In the genomic region with DNA sequence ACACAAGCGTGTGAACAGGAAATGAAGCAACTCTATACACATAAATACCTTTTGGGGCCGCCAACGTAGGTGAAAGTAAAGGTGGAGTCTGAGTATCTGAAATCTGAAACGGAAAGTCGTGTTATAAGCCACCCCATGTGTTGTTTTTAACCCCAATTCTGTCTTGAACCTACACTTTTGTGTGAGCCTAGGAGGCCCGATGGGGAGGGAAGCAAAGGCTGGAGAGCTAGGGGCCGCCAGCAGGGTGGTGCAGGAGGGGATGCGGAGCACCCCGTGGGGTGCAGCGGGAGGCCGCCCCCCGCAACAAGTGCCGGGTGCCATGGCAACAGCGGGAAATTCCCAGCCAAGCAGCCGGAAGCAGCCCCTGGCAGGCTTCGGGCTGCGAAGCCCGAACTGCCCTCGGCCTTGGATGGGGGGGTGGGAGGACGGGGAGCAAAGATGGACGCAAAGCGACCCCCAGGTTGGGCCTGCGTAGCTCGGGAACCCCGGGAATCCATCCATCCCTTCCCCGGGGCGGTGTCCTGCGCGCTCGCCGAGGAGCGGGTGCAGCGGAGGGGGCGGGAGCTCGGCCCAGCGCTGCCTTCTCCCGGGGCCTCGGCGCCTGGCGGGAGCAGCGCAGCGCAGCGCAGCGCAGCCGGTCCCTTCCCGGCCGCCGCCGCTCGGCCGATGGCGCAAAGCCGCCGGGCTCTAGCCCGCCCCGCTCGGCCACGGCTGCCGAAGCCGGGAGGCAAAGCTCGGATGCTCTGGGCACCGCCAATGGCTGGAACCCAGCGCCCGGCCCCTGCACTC, we compare ENCODE assay signal across 8 mouse cellular contexts. TPM values are rescaled to one million over a fixed set of nuclear protein-coding genes. Genes with fewer than 3 reads are reported as not detected.
DNase-seq lines count a peak whose midpoint lies in the region; ATAC-seq and TF ChIP-seq lines count a peak whose summit lies in the region.

No protein-coding gene starts in this region.

- peak; percentile 78 for ATAC-seq in forebrain, postnatal 0 days
- ATAC-seq in hindbrain, embryonic 11.5 days (ENCODE audit: low FRiP score): peak; percentile 87

- TF ChIP-seq POLR2A in ES-Bruce4 (IDR thresholded peaks at IDR 0.05; ENCODE audit: insufficient read depth, low read length): no peak

- H3K4me3 ChIP-seq in ES-Bruce4 (ENCODE audit: low read depth, low read length): peak overlapping the region; percentile 71
- H3K4me3 ChIP-seq in forebrain, postnatal 0 days (ENCODE audit: low read depth, low read length): peak overlapping the region; percentile 90
- H3K4me3 ChIP-seq in hindbrain, embryonic 11.5 days (ENCODE audit: low read depth, low read length): peak overlapping the region; percentile 74

- 2% methylated on average over 54 of the region's 64 CpGs for WGBS in forebrain, postnatal 0 days
- under 1% methylated on average over 50 of the region's 64 CpGs for WGBS in hindbrain, embryonic 11.5 days

- no peak for TF ChIP-seq EP300 in ES-Bruce4 (IDR thresholded peaks at IDR 0.05; ENCODE audit: insufficient read depth, low read depth, low read length)

- H3K27me3 ChIP-seq in ES-Bruce4 (ENCODE audit: control insufficient read depth, insufficient read depth, low read length, poor library complexity, severe bottlenecking): peaks cover 15% of the 10 kb centered on the region
- H3K27me3 ChIP-seq in forebrain, postnatal 0 days (ENCODE audit: insufficient read depth, low read length): no peaks in the 10 kb centered on the region
- H3K27me3 ChIP-seq in hindbrain, embryonic 11.5 days (ENCODE audit: control insufficient read depth, insufficient read depth, low read length): no peaks in the 10 kb centered on the region

- no peaks in the 10 kb centered on the region for H3K36me3 ChIP-seq in ES-Bruce4 (ENCODE audit: control insufficient read depth, insufficient read depth, low read length, poor library complexity, severe bottlenecking)
- H3K36me3 ChIP-seq in forebrain, postnatal 0 days (ENCODE audit: insufficient read depth): no peaks in the 10 kb centered on the region
- no peaks in the 10 kb centered on the region for H3K36me3 ChIP-seq in hindbrain, embryonic 11.5 days (ENCODE audit: control insufficient read depth, insufficient read depth, low read length)

- peak; percentile 67 for DNase-seq in cerebellum, adult 11 months
- DNase-seq in forebrain, postnatal 0 days: peak; percentile 83
- DNase-seq in hindbrain, embryonic 11.5 days (ENCODE audit: low spot score): peak; percentile 83
- peak; percentile 57 to 65 for DNase-seq in layer of hippocampus, postnatal 14 days (ENCODE audit: low spot score in 2 of 2)
- peak; percentile 63 for DNase-seq in lung, postnatal 10 days
- DNase-seq in ovary, postnatal 14 days (ENCODE audit: low spot score): peak; percentile 40
- DNase-seq in thymus, postnatal 10 days (ENCODE audit: low spot score in 2 of 2): peak; percentile 69 to 70

- H3K27ac ChIP-seq in ES-Bruce4 (ENCODE audit: insufficient read depth, low read length): no peak overlapping the region
- H3K27ac ChIP-seq in forebrain, postnatal 0 days (ENCODE audit: low read depth, low read length): peak overlapping the region; percentile 93
- peak overlapping the region; percentile 85 for H3K27ac ChIP-seq in hindbrain, embryonic 11.5 days (ENCODE audit: low read depth, low read length)

- peak overlapping the region; percentile 79 for H3K9ac ChIP-seq in ES-Bruce4 (ENCODE audit: low read depth, poor library complexity, severe bottlenecking)
- H3K9ac ChIP-seq in forebrain, postnatal 0 days: peak overlapping the region; percentile 86
- peak overlapping the region; percentile 88 for H3K9ac ChIP-seq in hindbrain, embryonic 11.5 days (ENCODE audit: low read depth, low read length)

- H3K4me2 ChIP-seq in forebrain, postnatal 0 days (ENCODE audit: low read depth): peak overlapping the region; percentile 73
- H3K4me2 ChIP-seq in hindbrain, embryonic 11.5 days (replicated peaks; ENCODE audit: low read depth, low read length): peak overlapping the region; percentile 90

- no peak for TF ChIP-seq CTCF in ES-Bruce4 (IDR thresholded peaks at IDR 0.05; ENCODE audit: low read depth, low read length)
- TF ChIP-seq CTCF in forebrain, postnatal 0 days (IDR thresholded peaks at IDR 0.05; ENCODE audit: low read depth): peak; percentile 36

- H3K4me1 ChIP-seq in ES-Bruce4 (ENCODE audit: control insufficient read depth, insufficient read depth, low read length): no peaks in the 10 kb centered on the region
- peaks cover 14% of the 10 kb centered on the region; the same call in 1 of the 2 replicates for H3K4me1 ChIP-seq in forebrain, postnatal 0 days (ENCODE audit: insufficient read depth)
- no peaks in the 10 kb centered on the region for H3K4me1 ChIP-seq in hindbrain, embryonic 11.5 days (replicated peaks; ENCODE audit: control insufficient read depth, insufficient read depth, low read length)

- no peaks in the 10 kb centered on the region for H3K9me3 ChIP-seq in ES-Bruce4 (replicated peaks; ENCODE audit: control insufficient read depth, insufficient read depth, low read length, poor library complexity, severe bottlenecking)
- no peaks in the 10 kb centered on the region for H3K9me3 ChIP-seq in forebrain, postnatal 0 days (ENCODE audit: low read length)
- no peaks in the 10 kb centered on the region for H3K9me3 ChIP-seq in hindbrain, embryonic 11.5 days (ENCODE audit: control insufficient read depth, low read length)

RNA-seq across cellular contexts. Expression of a gene that starts 1.0 kb away (rescaled TPM):
- polyA plus RNA-seq in ES-Bruce4 (2011; ENCODE audit: insufficient read depth, insufficient read length, low read depth, missing spikeins): 1.3 and 1.5 TPM in 2 replicates
- 37.2 and 46.1 TPM in 2 replicates for total RNA-seq in forebrain, postnatal 0 days (2014; rRNA removed)
- 13.3 and 20.8 TPM in 2 replicates for polyA plus RNA-seq in forebrain, postnatal 0 days (2015; fragmentation: Nextera tagmentation; extraction: Ambion mirVana)
- polyA plus RNA-seq in hindbrain, embryonic 11.5 days (2014; fragmentation: Nextera tagmentation; extraction: Ambion mirVana): 17.2 and 18.2 TPM in 2 replicates
- total RNA-seq in layer of hippocampus, postnatal 14 days (2021): 10 to 100 TPM; 58.6 to 59.2 TPM
